Mouse (Mus musculus) embryonic fibroblast, embryonic 13.5 days (primary cell): Measurements from ENCODE around the gene Rpl3.

Source experiments
- CTCF ChIP-seq: IDR thresholded peaks from 2 replicates; pipeline ENCODE4 v1.5.1; 2011; ENCODE audit warnings: mild to moderate bottlenecking, control low read depth, low read length, moderate library complexity, borderline replicate concordance; ENCODE audit not compliant: insufficient read depth
- POLR2A ChIP-seq: IDR thresholded peaks from 2 replicates; pipeline ENCODE4 v1.6.1; 2011; ENCODE audit warnings: low read depth, mild to moderate bottlenecking, control low read depth, low read length, moderate library complexity

GRCm38 (mm10) chr15:80115866-80116794 is 24.5 kb upstream of the Rpl3 start:
- TF ChIP-seq CTCF (no peak), POLR2A (no peak)
